Mouse (Mus musculus) MEL (cell line): Measurements from ENCODE around the gene Trp53bp1.

Experiments
- BHLHE40 ChIP-seq: IDR thresholded peaks from 2 replicates; pipeline ENCODE4 v1.6.1; 2012; ENCODE audit warnings: low read depth, mild to moderate bottlenecking, inconsistent platforms, low read length, improper control_type of control experiment, borderline replicate concordance
- CTCF ChIP-seq, 3 experiments: IDR thresholded peaks in 2 of 3; conservative IDR thresholded peaks in 1 of 3; 2 replicates each; pipeline ENCODE4 v1.5.1; 2011 to 2012; ENCODE audit warnings: low read length in 3 of 3, low read depth in 2 of 3, mild to moderate bottlenecking in 2 of 3, improper control_type of control experiment in 1 of 3, inconsistent platforms in 1 of 3, mixed read lengths in 1 of 3, moderate library complexity in 1 of 3; ENCODE audit not compliant: control insufficient read depth in 1 of 3, insufficient read depth in 1 of 3, poor library complexity in 1 of 3, severe bottlenecking in 1 of 3
- ETS1 ChIP-seq: IDR thresholded peaks from 2 replicates; pipeline ENCODE4 v1.6.1; 2012; ENCODE audit warnings: low read depth, mild to moderate bottlenecking, inconsistent platforms, low read length, improper control_type of control experiment, moderate library complexity
- HCFC1 ChIP-seq: IDR thresholded peaks from 2 replicates; pipeline ENCODE4 v1.6.1; 2012; ENCODE audit warnings: low read depth, mild to moderate bottlenecking, inconsistent platforms, low read length, improper control_type of control experiment, moderate library complexity
- MAX ChIP-seq: IDR thresholded peaks from 2 replicates; pipeline ENCODE4 v1.6.1; 2011; ENCODE audit warnings: low read length, improper control_type of control experiment
- MXI1 ChIP-seq: IDR thresholded peaks from 2 replicates; pipeline ENCODE4 v1.6.1; 2011; ENCODE audit warnings: mild to moderate bottlenecking, low read depth, low read length, improper control_type of control experiment
- MYC ChIP-seq: IDR thresholded peaks from 2 replicates; pipeline ENCODE4 v1.6.1; 2011; ENCODE audit warnings: low read depth, mild to moderate bottlenecking, low read length, improper control_type of control experiment, moderate library complexity
- POLR2A ChIP-seq, 2 experiments: IDR thresholded peaks; 2 replicates each; pipeline ENCODE4 v1.6.1; 2011 to 2012; ENCODE audit warnings: low read length in 2 of 2, mild to moderate bottlenecking in 2 of 2, control low read depth in 1 of 2, improper control_type of control experiment in 1 of 2, low read depth in 1 of 2, moderate library complexity in 1 of 2; ENCODE audit not compliant: control insufficient read depth in 1 of 2, insufficient read depth in 1 of 2, poor library complexity in 1 of 2
- POLR2AphosphoS5 ChIP-seq: IDR thresholded peaks from 2 replicates; pipeline ENCODE4 v1.6.1; 2012; ENCODE audit warnings: low read depth, borderline replicate concordance, mild to moderate bottlenecking, inconsistent platforms, low read length, moderate library complexity, mixed read lengths
- RAD21 ChIP-seq: IDR thresholded peaks from 2 replicates; pipeline ENCODE4 v1.6.1; 2011; ENCODE audit warnings: mild to moderate bottlenecking, low read depth, low read length, improper control_type of control experiment
- TCF12 ChIP-seq: IDR thresholded peaks from 2 replicates; pipeline ENCODE4 v1.6.1; 2014; ENCODE audit warnings: low read depth, mild to moderate bottlenecking, inconsistent platforms, low read length, improper control_type of control experiment, moderate library complexity
- ZKSCAN1 ChIP-seq: IDR thresholded peaks from 2 replicates; pipeline ENCODE4 v1.6.1; 2012; ENCODE audit warnings: low read depth, mild to moderate bottlenecking, inconsistent platforms, low read length, improper control_type of control experiment, moderate library complexity
- ZMIZ1 ChIP-seq: IDR thresholded peaks from 2 replicates; pipeline ENCODE4 v1.6.1; 2012; ENCODE audit warnings: low read depth, mild to moderate bottlenecking, inconsistent platforms, low read length, improper control_type of control experiment, moderate library complexity

DNA sequence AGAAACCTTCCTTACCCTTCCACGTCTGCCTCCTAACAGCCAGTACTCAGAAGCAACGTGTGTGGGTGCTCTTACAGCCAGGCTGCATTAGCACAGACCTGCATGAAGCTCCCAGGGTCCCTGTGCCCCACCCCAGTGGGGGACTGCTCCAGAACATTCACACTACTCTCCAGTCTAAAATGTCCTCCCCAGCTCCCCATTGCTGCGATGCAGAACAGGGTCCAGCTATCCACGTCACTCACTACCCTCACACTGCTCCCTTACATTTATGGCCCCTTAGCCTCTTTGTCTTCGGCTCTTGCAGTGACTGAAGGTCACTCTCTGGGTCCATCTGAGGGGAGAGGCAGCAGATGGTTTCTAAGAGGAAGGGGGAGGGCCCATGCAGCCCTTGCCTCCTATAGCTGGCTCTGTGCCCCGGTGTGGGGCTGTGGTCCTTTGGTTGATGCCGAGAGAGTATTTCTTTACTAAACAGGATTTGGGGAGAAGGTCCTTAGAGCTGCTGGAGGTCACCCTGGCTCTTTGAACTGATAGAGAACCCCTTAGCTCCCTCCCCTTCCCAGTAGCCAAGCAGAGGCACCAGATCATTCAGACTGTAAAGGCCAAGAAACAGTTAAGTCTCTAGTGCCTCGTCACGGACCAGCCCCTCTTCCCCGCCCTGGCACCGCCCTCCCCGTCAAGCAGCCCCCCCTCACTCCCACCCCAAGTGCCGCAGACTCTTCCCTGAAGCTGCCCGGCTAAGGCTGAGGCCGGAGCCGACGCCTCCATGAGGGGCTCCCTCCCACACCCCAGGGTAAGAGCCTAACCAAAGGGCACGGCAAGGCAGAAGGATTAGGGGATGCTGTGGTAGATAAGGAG is 23.8 kb upstream of the Trp53bp1 start:
- TF ChIP-seq ZMIZ1 (no peak), ETS1 (no peak), TCF12 (no peak), CTCF (IDR thresholded peaks at IDR 0.05 in 2 of 3, conservative IDR thresholded peaks at IDR 0.05 in 1 of 3; ENCODE audit: control insufficient read depth in 1 of 3, insufficient read depth in 1 of 3, low read depth in 2 of 3, low read length in 3 of 3, poor library complexity in 1 of 3, severe bottlenecking in 1 of 3) (no peak), BHLHE40 (no peak), POLR2A (IDR thresholded peaks at IDR 0.05; ENCODE audit: control insufficient read depth in 1 of 2, insufficient read depth in 1 of 2, low read depth in 1 of 2, low read length in 2 of 2, poor library complexity in 1 of 2) (no peak), POLR2AphosphoS5 (no peak), HCFC1 (peak; percentile 37; the same call in 1 of the 2 replicates), MYC (no peak), MXI1 (no peak), RAD21 (no peak), ZKSCAN1 (no peak), MAX (no peak)
